8 mouse cellular contexts compared by ENCODE assay signal in genomic region chr16:50528677-50529510, GRCm38 (mm10).
DNase-seq lines count a peak whose midpoint lies in the region; ATAC-seq and TF ChIP-seq lines count a peak whose summit lies in the region.

No protein-coding gene starts in this region.

- no peaks in the 10 kb centered on the region for H3K27me3 ChIP-seq in forebrain, embryonic 16.5 days (replicated peaks; ENCODE audit: control insufficient read depth, insufficient read depth, low read length)

- peak; percentile 77 for DNase-seq in ES-CJ7 (ENCODE audit: low read depth, low spot score)
- peak; percentile 48 for DNase-seq in cerebellum, adult 11 months
- DNase-seq in heart, postnatal 36 days: peak; percentile 76 to 85
- peak; percentile 46 to 65 for DNase-seq in layer of hippocampus, adult 2 months (ENCODE audit: low spot score in 2 of 2)
- peak; percentile 81 for DNase-seq in lung, adult 2 months
- peak; percentile 39 to 46 for DNase-seq in thymus, adult 18-20 months

- H3K27ac ChIP-seq in forebrain, embryonic 16.5 days (ENCODE audit: low read length): peak overlapping the region; percentile 88
- peak overlapping the region; percentile 96 for H3K27ac ChIP-seq in layer of hippocampus, adult 2 months

- ATAC-seq in forebrain, embryonic 16.5 days: peak; percentile 88
- peak; percentile 29 for ATAC-seq in neutrophil, adult 5-6 weeks (ENCODE audit: extremely low read depth, insufficient number of reproducible peaks, low FRiP score, poor library complexity, severe bottlenecking)

- peak; percentile 41; the same call in 1 of the 2 replicates for TF ChIP-seq POLR2A in lung, adult 2 months (IDR thresholded peaks at IDR 0.05; ENCODE audit: borderline replicate concordance, extremely low read depth, low read depth, low read length)

- H3K9ac ChIP-seq in forebrain, embryonic 16.5 days (replicated peaks; ENCODE audit: low read depth, low read length): peak overlapping the region; percentile 90

- H3K4me2 ChIP-seq in forebrain, embryonic 16.5 days (ENCODE audit: low read length): peak overlapping the region; percentile 81

- no peaks in the 10 kb centered on the region for H3K9me3 ChIP-seq in forebrain, embryonic 16.5 days (ENCODE audit: control insufficient read depth, low read length)

- WGBS in forebrain, embryonic 16.5 days: under 1% methylated on average over 70 of the region's 81 CpGs
- WGBS in lung, adult 2 months: under 1% methylated on average over 81 of the region's 81 CpGs

- TF ChIP-seq CTCF in layer of hippocampus, adult 2 months (conservative IDR thresholded peaks at IDR 0.05): no peak
- no peak for TF ChIP-seq CTCF in lung, adult 2 months (IDR thresholded peaks at IDR 0.05; ENCODE audit: insufficient read depth, low read length)

- intact Hi-C loops in heart, postnatal 36 days (cut with DNase I): loop anchor here (1.0 to 5.0 kb wide), 4 partner anchors 97 to 207 kb away; partner anchors contain the start of gene Bbx

- H3K4me3 ChIP-seq in forebrain, embryonic 16.5 days (replicated peaks; ENCODE audit: low read length): peak overlapping the region; percentile 74
- peak overlapping the region; percentile 86 for H3K4me3 ChIP-seq in layer of hippocampus, adult 2 months
- peak overlapping the region; percentile 85 for H3K4me3 ChIP-seq in lung, adult 2 months (replicated peaks; ENCODE audit: extremely low read depth, low read depth, low read length)

- H3K4me1 ChIP-seq in forebrain, embryonic 16.5 days (replicated peaks; ENCODE audit: control insufficient read depth, insufficient read depth, low read length): peaks cover 8% of the 10 kb centered on the region
- no peaks in the 10 kb centered on the region for H3K4me1 ChIP-seq in lung, adult 2 months (ENCODE audit: control insufficient read depth, insufficient read depth, low read length)

- H3K36me3 ChIP-seq in forebrain, embryonic 16.5 days (ENCODE audit: control insufficient read depth, insufficient read depth): no peaks in the 10 kb centered on the region

Comparison
In these comparisons a context has a peak if more than half of its experiments do, and no peak if none do; other contexts are left out.
1. Peak in every context shown above with its lines: DNase-seq, ATAC-seq, H3K4me3 ChIP-seq and H3K27ac ChIP-seq.